Mouse (Mus musculus) T-helper 17 cell (primary cell): ENCODE results near the gene Zfp365.

Source experiments
- in situ Hi-C, 2 experiments: fragments of 300-600 bp; cut with MboI, MseI; formaldehyde crosslinking; loops; 1 replicate in 1 of 2; 2 replicates in 1 of 2; pipeline ENCODE4 v1.15.1; 2025; ENCODE audit warnings: high pct_unique_total_duplicates in 2 of 2

Zfp365 gene

DNA sequence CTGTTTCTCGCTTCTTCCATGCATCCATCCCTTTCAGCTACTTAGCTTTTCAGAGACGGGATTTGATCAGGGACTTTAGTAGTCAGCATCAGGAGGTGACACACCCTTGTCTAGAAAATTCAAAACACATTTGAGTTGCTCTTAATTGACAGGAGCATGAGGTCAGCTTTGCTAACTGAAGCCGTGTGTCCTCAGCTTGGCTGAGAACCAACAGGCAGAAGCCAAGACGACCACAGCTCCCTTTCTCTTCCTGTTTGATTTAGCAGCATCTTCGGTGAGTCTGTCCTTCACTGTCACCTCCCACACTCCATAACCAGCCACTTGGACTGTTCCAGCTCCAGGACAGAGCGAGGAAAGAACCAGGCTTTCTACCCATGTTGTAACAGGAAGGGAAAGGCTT lies 60.1 kb downstream of the Zfp365 start:
- in situ Hi-C loops: no loop called here

DNA sequence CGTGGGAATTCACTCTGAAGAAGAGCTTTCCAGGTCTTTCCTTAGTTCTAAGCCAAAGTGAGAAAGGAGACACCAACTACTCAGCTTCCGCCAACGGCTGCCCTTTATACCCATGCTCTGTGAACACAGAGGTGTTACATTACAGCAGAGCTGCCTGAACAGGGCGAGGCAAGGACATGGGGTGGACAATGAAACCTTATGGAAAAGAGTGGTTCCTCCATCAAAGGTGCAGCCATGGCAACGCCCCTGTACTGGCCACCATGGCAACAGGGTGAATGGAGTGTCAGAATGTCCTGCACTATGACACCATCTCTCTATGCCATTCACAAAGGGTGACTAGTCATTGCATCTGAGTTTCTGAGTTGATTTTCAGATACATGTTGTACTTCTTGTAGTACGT lies 61.4 kb downstream of the Zfp365 start:
- in situ Hi-C loops: no loop called here

DNA sequence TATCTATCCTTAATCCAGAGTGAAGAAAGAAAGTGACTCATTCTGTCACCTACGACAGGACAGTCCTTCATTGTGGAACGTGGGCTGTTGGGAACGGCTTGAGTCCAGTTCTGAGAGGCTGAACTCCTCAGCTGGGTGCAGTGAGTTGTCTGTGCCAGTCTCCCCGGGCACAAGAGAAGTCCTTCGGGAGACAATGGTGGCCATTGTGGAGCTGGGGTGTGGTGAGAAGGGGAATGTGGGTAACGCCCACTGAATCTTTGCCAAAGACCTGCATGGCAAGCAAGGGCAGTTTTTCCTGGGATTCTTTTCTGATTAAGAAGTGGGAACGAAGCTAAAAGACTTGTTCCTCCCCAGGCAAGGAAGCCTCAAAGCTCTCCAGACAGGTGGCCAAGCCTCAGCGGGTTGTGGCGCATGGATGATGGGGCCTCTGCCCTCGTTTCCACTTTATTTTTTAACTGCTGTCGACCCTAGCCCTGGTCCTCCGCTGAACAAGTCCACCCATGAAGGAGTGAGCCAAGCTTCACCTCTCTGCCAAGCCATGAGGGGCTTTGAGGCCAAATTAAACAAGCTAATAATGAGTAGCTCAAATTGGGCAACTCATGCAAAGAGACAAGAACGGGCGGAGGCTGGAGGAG lies 66.3 kb downstream of the Zfp365 start:
- in situ Hi-C loops: no loop called here

DNA sequence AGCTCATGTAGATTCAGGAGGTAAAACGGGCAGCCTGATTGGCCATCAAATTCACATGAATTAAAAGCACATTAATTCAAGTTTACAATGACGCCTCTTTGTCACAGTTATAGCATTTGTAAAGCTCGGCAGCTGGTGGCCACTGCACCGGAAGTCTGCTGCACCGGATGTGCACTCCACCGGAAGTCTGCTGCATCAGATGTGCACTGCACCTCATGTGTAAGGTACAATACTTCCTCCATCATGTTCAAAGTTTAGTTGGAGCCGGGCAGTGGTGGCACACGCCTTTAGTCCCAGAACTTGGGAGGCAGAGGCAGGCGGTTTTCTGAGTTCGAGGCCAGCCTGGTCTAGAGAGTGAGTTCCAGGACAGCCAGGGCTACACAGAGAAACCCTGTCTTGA lies 70.9 kb downstream of the Zfp365 start:
- in situ Hi-C loops: no loop called here

DNA sequence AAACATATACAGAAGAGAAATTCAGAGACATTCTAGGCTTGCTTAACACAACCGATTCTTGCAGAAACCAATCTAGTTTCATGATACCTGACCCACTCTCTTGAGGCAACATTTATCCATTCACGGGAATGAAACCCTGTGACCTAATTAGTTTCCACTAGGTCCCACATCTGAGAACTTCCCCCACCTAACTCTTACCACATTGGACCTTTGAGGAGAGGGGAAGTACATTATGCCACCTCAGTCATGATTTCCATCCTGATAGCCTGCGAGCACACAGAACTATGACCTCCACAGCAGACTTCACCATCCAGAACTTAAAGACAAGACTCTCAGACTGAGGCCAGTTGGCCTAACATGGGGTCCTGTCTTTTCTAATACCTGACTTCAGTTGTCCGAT lies 71.7 kb downstream of the Zfp365 start:
- in situ Hi-C loops: no loop called here

DNA sequence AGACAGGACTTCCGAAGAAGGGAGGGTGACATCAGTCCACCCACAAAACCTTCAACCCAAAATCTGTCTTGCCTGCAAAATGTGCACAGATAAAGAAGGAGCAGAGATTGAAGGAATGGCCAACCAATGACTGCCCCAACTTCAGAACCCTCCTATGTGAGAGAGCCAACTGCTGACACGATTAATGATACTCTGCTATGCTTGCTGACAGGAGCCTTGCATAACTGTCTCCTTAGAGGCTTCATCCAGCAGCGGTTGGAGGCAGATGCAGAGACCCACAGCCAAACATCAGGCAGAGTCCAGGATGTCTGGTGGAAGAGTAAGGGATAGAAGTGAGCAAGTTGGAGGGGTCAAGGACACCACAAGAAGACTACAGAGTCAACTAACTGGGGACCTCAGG lies 73.3 kb downstream of the Zfp365 start:
- in situ Hi-C loops: no loop called here

DNA sequence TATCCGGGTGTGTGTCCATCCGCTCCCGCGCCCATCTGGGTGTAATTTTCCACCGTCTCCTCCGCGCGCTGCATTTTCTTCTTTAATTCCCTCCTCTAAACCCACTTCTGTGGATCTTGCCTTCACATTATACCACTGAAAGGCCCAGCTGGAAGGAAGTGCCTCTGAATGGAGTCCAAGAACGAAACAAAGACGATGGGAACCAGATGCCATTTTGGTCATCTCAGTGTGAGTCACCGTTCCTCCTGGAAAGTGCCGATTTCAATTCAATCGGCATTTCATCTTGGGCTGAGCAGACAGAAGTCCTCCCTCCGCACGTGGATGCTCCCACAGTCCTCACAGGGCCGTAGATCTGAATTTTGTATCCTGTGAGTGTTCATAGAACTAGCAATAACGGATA lies 76.0 kb downstream of the Zfp365 start:
- in situ Hi-C loops: no loop called here
